Mouse (Mus musculus): ENCODE results near the gene Arhgap22.

Gene Arhgap22

GRCm38 (mm10) chr14:33369375-33369774, 155.5 kb downstream of the Arhgap22 start:
- DNase-seq (ENCODE audit: low read depth, low spot score) = no peak

DNA sequence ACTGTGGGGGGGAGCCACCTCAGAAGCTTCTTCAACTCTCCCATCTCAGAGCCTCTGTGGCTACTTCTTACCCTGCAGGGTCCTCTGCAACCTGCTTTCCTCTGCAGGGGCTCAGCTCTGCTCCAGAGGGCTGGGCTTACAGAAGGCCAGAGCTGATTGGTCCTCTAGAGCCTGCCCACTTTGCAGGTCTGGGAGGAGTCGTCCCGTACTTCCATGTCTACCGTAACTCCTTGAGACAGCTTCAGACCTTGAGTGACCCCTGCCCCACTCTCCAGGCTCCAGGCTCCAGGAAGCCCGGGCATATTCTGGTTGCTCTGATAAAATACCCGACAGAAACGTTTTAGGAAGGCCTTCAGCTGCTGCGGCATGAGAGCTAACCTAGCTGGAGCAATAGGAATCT, 156.2 kb downstream of the Arhgap22 start:
- no peak for DNase-seq (ENCODE audit: low read depth, low spot score)

DNA sequence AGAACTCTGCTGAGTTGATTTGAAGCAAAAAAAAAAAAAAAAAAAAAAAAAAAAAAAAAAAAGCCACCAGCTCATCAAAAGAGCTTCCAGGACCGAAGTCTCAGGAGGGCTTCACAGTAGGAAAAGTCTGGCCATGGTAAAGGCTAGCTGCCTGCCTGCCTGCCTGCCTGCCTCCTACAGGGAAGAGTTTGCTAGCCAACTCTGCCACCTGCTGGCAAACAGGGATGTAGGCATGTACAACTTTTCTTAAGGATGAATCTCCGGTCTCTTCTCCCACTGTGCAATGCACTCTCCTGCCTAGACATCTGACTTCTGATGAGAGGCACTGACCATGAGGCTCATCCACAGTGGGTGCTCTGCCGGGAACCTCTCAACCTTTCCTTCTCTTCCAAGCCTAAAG, 157.4 kb downstream of the Arhgap22 start:
- peak; percentile 11 for DNase-seq (ENCODE audit: low read depth, low spot score)

- DNase-seq (ENCODE audit: low read depth, low spot score) = no peak
Measured at GRCm38 (mm10) chr14:33373271-33373670, 159.4 kb downstream of the Arhgap22 start.

DNA sequence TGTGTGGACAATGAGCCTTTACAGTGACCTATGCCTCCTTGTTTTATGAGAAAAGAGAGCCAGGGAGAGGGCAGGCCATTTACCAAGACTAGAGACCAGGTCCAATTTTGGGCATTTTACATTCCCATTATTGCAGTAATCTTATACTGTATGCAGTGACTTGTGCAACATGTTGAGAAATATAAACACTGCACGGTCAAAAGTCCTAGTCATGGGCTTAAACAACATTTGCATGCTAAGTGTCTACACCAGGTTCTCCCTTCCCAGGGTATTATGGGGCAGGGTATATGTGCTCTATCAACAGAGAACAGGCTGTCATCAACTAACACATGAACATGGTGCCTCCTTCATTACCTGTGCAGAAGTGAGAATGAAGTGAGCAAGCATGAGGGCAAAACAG, 160.3 kb downstream of the Arhgap22 start:
- no peak for DNase-seq (ENCODE audit: low read depth, low spot score)

- no peak for DNase-seq (ENCODE audit: low read depth, low spot score)
Measured at GRCm38 (mm10) chr14:33377211-33377610, 163.4 kb downstream of the Arhgap22 start.

DNA sequence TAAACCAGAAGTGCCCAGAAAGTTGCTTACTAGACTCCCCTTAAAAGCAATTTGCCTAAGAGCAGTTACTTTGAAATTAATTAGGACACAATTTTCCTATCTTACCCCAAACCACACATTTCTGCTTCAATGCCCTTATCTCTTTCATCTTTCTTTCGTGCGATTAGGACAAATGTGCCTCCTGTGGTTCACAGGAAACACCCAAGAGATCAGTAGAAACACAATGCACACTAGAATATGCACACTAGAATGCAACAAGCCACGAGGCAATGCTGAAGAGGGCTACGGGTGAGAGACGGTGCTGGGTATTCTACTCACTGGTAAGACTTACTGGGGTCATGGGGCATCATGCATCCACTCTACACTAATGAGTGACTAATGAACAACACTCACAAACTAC, 164.9 kb downstream of the Arhgap22 start:
- no peak for DNase-seq (ENCODE audit: low read depth, low spot score)

DNA sequence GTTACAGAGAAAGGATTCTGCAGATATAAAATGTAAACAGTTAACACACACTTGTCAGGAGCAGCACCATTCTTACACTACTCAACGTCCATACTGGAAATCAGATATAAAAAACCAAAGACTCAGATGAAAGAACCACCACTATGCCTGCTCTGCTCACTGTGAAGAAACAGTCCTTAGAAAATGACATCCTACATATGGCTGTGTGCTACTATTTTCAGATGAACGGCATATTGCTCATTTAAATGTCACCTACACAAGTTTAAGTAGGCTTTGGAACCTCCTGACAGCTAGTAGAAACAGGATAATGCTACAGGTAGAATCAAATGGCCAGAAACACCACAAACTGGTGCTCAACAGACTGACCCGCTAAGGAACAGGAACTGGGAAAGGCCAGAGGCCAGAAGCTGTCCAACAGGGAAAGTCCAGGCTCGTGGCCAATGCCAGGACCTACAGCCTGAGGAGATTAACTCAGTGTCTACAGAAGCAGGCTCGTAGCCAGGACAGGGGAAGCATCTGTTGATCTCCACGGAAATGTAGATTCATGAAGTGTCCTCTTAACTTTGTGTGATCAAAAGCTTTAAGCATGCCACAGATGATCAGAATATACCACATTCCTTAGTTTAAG, 167.1 kb downstream of the Arhgap22 start:
- DNase-seq (ENCODE audit: low read depth, low spot score) = no peak

- no peak for DNase-seq (ENCODE audit: low read depth, low spot score)
Measured at GRCm38 (mm10) chr14:33398065-33398860, 184.4 kb downstream of the Arhgap22 start.

- DNase-seq (ENCODE audit: low read depth, low spot score) = peak; percentile 22
Measured at GRCm38 (mm10) chr14:33400019-33400418, 186.2 kb downstream of the Arhgap22 start.

DNA sequence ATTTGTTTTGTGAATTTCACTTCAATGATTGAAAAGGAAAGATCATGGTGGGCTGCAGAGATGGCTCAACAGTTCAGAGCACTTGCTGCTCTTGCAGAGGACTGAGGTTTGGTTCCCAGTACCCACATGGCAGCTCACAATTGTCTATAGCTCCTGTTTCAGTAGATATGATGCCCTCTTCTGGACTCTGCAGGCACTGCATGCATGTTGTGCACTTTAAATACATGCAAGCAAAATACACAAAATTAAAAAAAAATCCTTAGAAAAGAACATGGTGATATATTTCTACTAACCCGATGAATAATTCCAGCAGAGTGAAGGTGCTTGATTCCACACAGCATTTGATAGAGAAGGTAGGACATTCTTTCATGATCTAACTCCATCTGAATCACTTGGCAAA, 188.5 kb downstream of the Arhgap22 start:
- DNase-seq (ENCODE audit: low read depth, low spot score) = peak; percentile 7

DNA sequence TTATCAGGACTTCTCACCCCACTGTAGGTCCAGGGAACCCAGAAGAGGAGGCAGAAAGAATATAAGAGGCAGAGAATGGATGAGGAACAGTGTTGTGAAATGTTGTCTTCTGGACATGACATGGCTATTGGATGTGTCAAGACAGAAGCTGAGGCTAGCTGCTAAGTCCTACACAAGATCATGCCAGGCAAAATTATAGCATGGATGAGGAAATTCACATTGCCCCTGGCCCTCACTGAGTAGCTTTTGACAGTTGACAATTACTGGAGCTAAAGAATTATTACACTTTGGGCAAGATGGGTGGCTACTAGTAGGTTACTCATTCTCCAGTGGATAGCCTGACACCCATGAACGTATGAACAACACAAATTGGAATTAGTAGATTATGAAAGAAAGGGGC, 201.9 kb downstream of the Arhgap22 start:
- DNase-seq (ENCODE audit: low read depth, low spot score) = no peak

- DNase-seq (ENCODE audit: low read depth, low spot score) = peak; percentile 15
Measured at GRCm38 (mm10) chr14:33418311-33418909, 204.6 kb downstream of the Arhgap22 start.

All from CD4-positive helper T cell, adult 2 months (primary cell).